Mouse (Mus musculus) neural tube, embryonic 10.5 days (tissue): ENCODE data around the gene Mtmr3.

Experiments used
- DNase-seq: peaks from one replicate; pipeline ENCODE4 v3.0.0-alpha.2; 2017; ENCODE audit warnings: low spot score; ENCODE audit errors: extremely low spot score

Mtmr3 gene

GRCm38 (mm10) chr11:4594608-4595500 lies at the start of gene Mtmr3:
TSS of gene Mtmr3 (minus strand) at chr11:4594863.
- peak; percentile 96 for DNase-seq

GRCm38 (mm10) chr11:4643722-4644121 lies 49.1 kb upstream of the Mtmr3 start:
- DNase-seq, result no peak

- no peak for DNase-seq
Measured at GRCm38 (mm10) chr11:4641185-4641584, 46.5 kb upstream of the Mtmr3 start.

GRCm38 (mm10) chr11:4638261-4638660 lies 43.6 kb upstream of the Mtmr3 start:
- DNase-seq, result no peak

GRCm38 (mm10) chr11:4637534-4638234 lies 43.0 kb upstream of the Mtmr3 start, which contains the start of gene Ascc2:
TSS of gene Ascc2 (plus strand) at chr11:4637747.
- peak; percentile 97 for DNase-seq

GRCm38 (mm10) chr11:4636782-4637342 lies 42.2 kb upstream of the Mtmr3 start:
- DNase-seq, result no peak

- no peak for DNase-seq
Measured at GRCm38 (mm10) chr11:4634395-4634794, 39.7 kb upstream of the Mtmr3 start.

GRCm38 (mm10) chr11:4633420-4633819 lies 38.8 kb upstream of the Mtmr3 start:
- no peak for DNase-seq

GRCm38 (mm10) chr11:4629861-4630280 lies 35.2 kb upstream of the Mtmr3 start:
- no peak for DNase-seq

GRCm38 (mm10) chr11:4627636-4628035 lies 33.0 kb upstream of the Mtmr3 start:
- DNase-seq, result no peak

GRCm38 (mm10) chr11:4625931-4626330 lies 31.3 kb upstream of the Mtmr3 start:
- no peak for DNase-seq

GRCm38 (mm10) chr11:4622997-4623396 lies 28.3 kb upstream of the Mtmr3 start:
- no peak for DNase-seq

- DNase-seq, result no peak
Measured at GRCm38 (mm10) chr11:4622442-4622986, 27.9 kb upstream of the Mtmr3 start.

GRCm38 (mm10) chr11:4621866-4622265 lies 27.2 kb upstream of the Mtmr3 start:
- no peak for DNase-seq

GRCm38 (mm10) chr11:4620501-4621108 lies 25.9 kb upstream of the Mtmr3 start:
- no peak for DNase-seq

- no peak for DNase-seq
Measured at GRCm38 (mm10) chr11:4620017-4620485, 25.4 kb upstream of the Mtmr3 start, which contains the start of gene Gm11032. TSS of gene Gm11032 (plus strand) at chr11:4620067.

GRCm38 (mm10) chr11:4611904-4612303 lies 17.2 kb upstream of the Mtmr3 start:
- no peak for DNase-seq

- DNase-seq, result no peak
Measured at GRCm38 (mm10) chr11:4606541-4606940, 11.9 kb upstream of the Mtmr3 start.

- DNase-seq, result no peak
Measured at GRCm38 (mm10) chr11:4605414-4605813, 10.8 kb upstream of the Mtmr3 start.

- peak; percentile 27 for DNase-seq
Measured at GRCm38 (mm10) chr11:4604441-4604840, 9.8 kb upstream of the Mtmr3 start.
